Mouse (Mus musculus): Measurements from ENCODE around the gene Fgfr2. TPM values are rescaled to one million over a fixed set of nuclear protein-coding genes. Genes with fewer than 3 reads are reported as not detected.

Gene Fgfr2
- polyA plus RNA-seq, 1 experiment: 14.8 TPM

- TF ChIP-seq CTCF (conservative IDR thresholded peaks at IDR 0.05; ENCODE audit: insufficient read depth, insufficient read length, low read depth, low read length) (no peak), POLR2A (IDR thresholded peaks at IDR 0.05; ENCODE audit: low read depth, low read length) (peak; percentile 69)
- Histone ChIP-seq H3K27me3 (replicated peaks; ENCODE audit: control insufficient read depth, insufficient read depth, low read length) (peaks cover 5% of the 10 kb centered on the region; the same call in 1 of the 2 replicates), H3K4me3 (ENCODE audit: insufficient read depth, low read depth, low read length) (peak within 1 kb of the TSS; percentile 90), H3K4me1 (ENCODE audit: control insufficient read depth, insufficient read depth, low read length) (0 out of 2 replicates have a peak, but pooled peaks cover 2% of the 10 kb centered on the region), H3K36me3 (ENCODE audit: control insufficient read depth, insufficient read depth, low read length) (no peaks in the 10 kb centered on the region; the same call in none of the 2 replicates), H3K27ac (ENCODE audit: insufficient read depth, low read depth, low read length) (peak within 1 kb of the TSS; percentile 82)
- under 1% methylated on average over 50 of the region's 51 CpGs for WGBS
- peak; percentile 97 for DNase-seq
Measured at GRCm38 (mm10) chr7:131559986-131560696, 1563.0 kb downstream of the Fgfr2 start, which contains the start of gene Bub3. TSS of gene Bub3 (plus strand) at chr7:131560222.

GRCm38 (mm10) chr7:131557751-131558150 lies 1565.4 kb downstream of the Fgfr2 start:
- Histone ChIP-seq H3K27ac (ENCODE audit: insufficient read depth, low read depth, low read length) (no peak overlapping the region), H3K4me1 (ENCODE audit: control insufficient read depth, insufficient read depth, low read length) (0 out of 2 replicates have a peak, but pooled peaks cover 2% of the 10 kb centered on the region), H3K4me3 (ENCODE audit: insufficient read depth, low read depth, low read length) (no peak overlapping the region), H3K27me3 (replicated peaks; ENCODE audit: control insufficient read depth, insufficient read depth, low read length) (peaks cover 7% of the 10 kb centered on the region), H3K36me3 (ENCODE audit: control insufficient read depth, insufficient read depth, low read length) (no peaks in the 10 kb centered on the region)
- no peak for DNase-seq
- 59% methylated on average over 2 of the region's 2 CpGs for WGBS
- TF ChIP-seq POLR2A (IDR thresholded peaks at IDR 0.05; ENCODE audit: low read depth, low read length) (no peak), CTCF (conservative IDR thresholded peaks at IDR 0.05; ENCODE audit: insufficient read depth, insufficient read length, low read depth, low read length) (no peak)

GRCm38 (mm10) chr7:131556541-131557271 lies 1566.4 kb downstream of the Fgfr2 start:
- TF ChIP-seq CTCF (conservative IDR thresholded peaks at IDR 0.05; ENCODE audit: insufficient read depth, insufficient read length, low read depth, low read length) (no peak), POLR2A (IDR thresholded peaks at IDR 0.05; ENCODE audit: low read depth, low read length) (no peak)
- 5% methylated on average over 37 of the region's 37 CpGs for WGBS
- Histone ChIP-seq H3K4me3 (ENCODE audit: insufficient read depth, low read depth, low read length) (no peak overlapping the region), H3K4me1 (ENCODE audit: control insufficient read depth, insufficient read depth, low read length) (0 out of 2 replicates have a peak, but pooled peaks cover 2% of the 10 kb centered on the region), H3K36me3 (ENCODE audit: control insufficient read depth, insufficient read depth, low read length) (no peaks in the 10 kb centered on the region), H3K27me3 (replicated peaks; ENCODE audit: control insufficient read depth, insufficient read depth, low read length) (peaks cover 12% of the 10 kb centered on the region), H3K27ac (ENCODE audit: insufficient read depth, low read depth, low read length) (no peak overlapping the region)
- DNase-seq: peak; percentile 32

GRCm38 (mm10) chr7:131556116-131556515 lies 1567.0 kb downstream of the Fgfr2 start:
- H3K4me3 ChIP-seq (ENCODE audit: insufficient read depth, low read depth, low read length): no peak overlapping the region
- H3K27me3 ChIP-seq (replicated peaks; ENCODE audit: control insufficient read depth, insufficient read depth, low read length): peaks cover 12% of the 10 kb centered on the region
- WGBS: 7% methylated on average over 9 of the region's 9 CpGs
- TF ChIP-seq POLR2A (IDR thresholded peaks at IDR 0.05; ENCODE audit: low read depth, low read length): no peak
- no peak for TF ChIP-seq CTCF (conservative IDR thresholded peaks at IDR 0.05; ENCODE audit: insufficient read depth, insufficient read length, low read depth, low read length)
- no peak for DNase-seq
- H3K4me1 ChIP-seq (ENCODE audit: control insufficient read depth, insufficient read depth, low read length): 0 out of 2 replicates have a peak, but pooled peaks cover under 1% of the 10 kb centered on the region
- H3K36me3 ChIP-seq (ENCODE audit: control insufficient read depth, insufficient read depth, low read length): no peaks in the 10 kb centered on the region
- H3K27ac ChIP-seq (ENCODE audit: insufficient read depth, low read depth, low read length): no peak overlapping the region

- no peak for TF ChIP-seq POLR2A (IDR thresholded peaks at IDR 0.05; ENCODE audit: low read depth, low read length)
- no peak for TF ChIP-seq CTCF (conservative IDR thresholded peaks at IDR 0.05; ENCODE audit: insufficient read depth, insufficient read length, low read depth, low read length)
- Histone ChIP-seq H3K4me1 (ENCODE audit: control insufficient read depth, insufficient read depth, low read length) (no peaks in the 10 kb centered on the region), H3K4me3 (ENCODE audit: insufficient read depth, low read depth, low read length) (no peak overlapping the region), H3K27me3 (replicated peaks; ENCODE audit: control insufficient read depth, insufficient read depth, low read length) (peaks cover 12% of the 10 kb centered on the region), H3K27ac (ENCODE audit: insufficient read depth, low read depth, low read length) (no peak overlapping the region), H3K36me3 (ENCODE audit: control insufficient read depth, insufficient read depth, low read length) (no peaks in the 10 kb centered on the region)
- WGBS: 3% methylated on average over 68 of the region's 68 CpGs
- peak; percentile 35 for DNase-seq
Measured at GRCm38 (mm10) chr7:131555301-131556081, 1567.7 kb downstream of the Fgfr2 start.

GRCm38 (mm10) chr7:131554341-131555180 lies 1568.6 kb downstream of the Fgfr2 start:
- Histone ChIP-seq H3K4me1 (ENCODE audit: control insufficient read depth, insufficient read depth, low read length) (no peaks in the 10 kb centered on the region), H3K4me3 (ENCODE audit: insufficient read depth, low read depth, low read length) (no peak overlapping the region), H3K27me3 (replicated peaks; ENCODE audit: control insufficient read depth, insufficient read depth, low read length) (peaks cover 13% of the 10 kb centered on the region), H3K36me3 (ENCODE audit: control insufficient read depth, insufficient read depth, low read length) (no peaks in the 10 kb centered on the region), H3K27ac (ENCODE audit: insufficient read depth, low read depth, low read length) (no peak overlapping the region)
- 3% methylated on average over 45 of the region's 45 CpGs for WGBS
- TF ChIP-seq POLR2A (IDR thresholded peaks at IDR 0.05; ENCODE audit: low read depth, low read length) (no peak), CTCF (conservative IDR thresholded peaks at IDR 0.05; ENCODE audit: insufficient read depth, insufficient read length, low read depth, low read length) (no peak)
- no peak for DNase-seq

Data from kidney, adult 2 months (tissue).